Mouse (Mus musculus): Measurements from ENCODE around the gene Myrfl.

DNA sequence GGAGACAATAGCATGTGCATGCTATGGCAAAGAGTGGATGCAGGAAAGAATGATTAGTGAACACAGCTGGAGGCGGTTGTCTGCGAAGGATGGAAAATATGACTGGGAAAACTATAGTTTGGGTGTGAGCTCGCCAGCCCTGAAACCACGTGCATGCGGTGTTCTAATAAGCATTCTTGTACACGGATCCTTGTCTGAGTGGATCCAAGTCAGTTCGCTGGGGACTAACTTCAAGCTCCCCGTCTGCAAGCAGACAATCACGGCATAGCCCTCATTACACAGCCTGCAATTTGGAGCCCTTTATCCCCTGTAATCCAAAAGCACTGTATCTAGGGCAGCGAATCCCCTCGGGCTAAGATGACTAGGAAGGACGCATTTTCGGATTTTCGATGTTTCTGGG lies 136.2 kb downstream of the Myrfl start:
- TF ChIP-seq GATA1 (IDR thresholded peaks at IDR 0.05; ENCODE audit: borderline replicate concordance, low read length) (no peak), FLI1 (IDR thresholded peaks at IDR 0.05; ENCODE audit: low read length) (no peak)

All from megakaryocyte, embryonic 14.5 days (primary cell).